In genomic region chrX:169981761-169982181, GRCm38 (mm10) we compare ENCODE assay signal across 8 mouse cellular contexts. TPM values are rescaled to one million over a fixed set of nuclear protein-coding genes. Genes with fewer than 3 reads are reported as not detected.
DNase-seq lines count a peak whose midpoint lies in the region; ATAC-seq and TF ChIP-seq lines count a peak whose summit lies in the region.
"Not testable (repeated sequence)": the region's sequence is repeated elsewhere in the genome, so short reads cannot be mapped to it uniquely, and the experiment has no call there.

No protein-coding gene starts in this region.

- H3K4me1 ChIP-seq in ES-Bruce4 (ENCODE audit: control insufficient read depth, insufficient read depth, low read length); brown adipose tissue, adult 24 weeks (ENCODE audit: control insufficient read depth, insufficient read depth, insufficient read length, low read length); forebrain, postnatal 0 days (ENCODE audit: insufficient read depth); liver, embryonic 11.5 days (replicated peaks; ENCODE audit: control insufficient read depth, insufficient read depth, low read length): not testable (repeated sequence)
- peaks cover 10% of the 10 kb centered on the region; the same call in 1 of the 2 replicates for H3K4me1 ChIP-seq in heart, embryonic 16.5 days (ENCODE audit: control insufficient read depth, insufficient read depth, low read length)

- 0 out of 2 replicates have a peak overlapping the region, but pooled peaks have one; percentile 2 for H3K27ac ChIP-seq in ES-Bruce4 (ENCODE audit: insufficient read depth, low read length)
- H3K27ac ChIP-seq in brown adipose tissue, adult 24 weeks (replicated peaks; ENCODE audit: low read depth, low read length), result peak overlapping the region; percentile 1; the same call in 1 of the 2 replicates
- not testable (repeated sequence) for H3K27ac ChIP-seq in forebrain, postnatal 0 days (ENCODE audit: low read depth, low read length); heart, embryonic 16.5 days (ENCODE audit: low read length); liver, embryonic 11.5 days (ENCODE audit: low read depth, low read length)

- H3K4me2 ChIP-seq in forebrain, postnatal 0 days (ENCODE audit: low read depth), result 0 out of 2 replicates have a peak overlapping the region, but pooled peaks have one; percentile 4
- not testable (repeated sequence) for H3K4me2 ChIP-seq in heart, embryonic 16.5 days (ENCODE audit: low read depth, low read length); liver, embryonic 11.5 days

- not testable (repeated sequence) for DNase-seq in forebrain, postnatal 0 days
- DNase-seq in kidney, postnatal 4 days, result peak; percentile 34 to 50
- peak; percentile 58 for DNase-seq in liver, embryonic 11.5 days (ENCODE audit: low spot score)
- peak; percentile 15 for DNase-seq in neural tube, embryonic 10.5 days (ENCODE audit: extremely low spot score, low spot score)
- DNase-seq in testis, postnatal 14 days (ENCODE audit: low spot score), result peak; percentile 65

- H3K36me3 ChIP-seq in ES-Bruce4 (ENCODE audit: control insufficient read depth, insufficient read depth, low read length, poor library complexity, severe bottlenecking), result peaks cover 82% of the 10 kb centered on the region
- H3K36me3 ChIP-seq in forebrain, postnatal 0 days (ENCODE audit: insufficient read depth), result not testable (repeated sequence)
- peaks cover 55% of the 10 kb centered on the region for H3K36me3 ChIP-seq in heart, embryonic 16.5 days (ENCODE audit: control insufficient read depth, insufficient read depth)
- peaks cover 57% of the 10 kb centered on the region for H3K36me3 ChIP-seq in liver, embryonic 11.5 days (ENCODE audit: control insufficient read depth, insufficient read depth, low read length)

- ATAC-seq in forebrain, postnatal 0 days; liver, embryonic 11.5 days (replicated peaks; ENCODE audit: low FRiP score): not testable (repeated sequence)
- ATAC-seq in heart, embryonic 16.5 days (replicated peaks; ENCODE audit: extremely low read depth, insufficient read depth, low FRiP score), result peak; percentile 15; the same call in 1 of the 2 replicates

- not testable (repeated sequence) for H3K4me3 ChIP-seq in ES-Bruce4 (ENCODE audit: low read depth, low read length); brown adipose tissue, adult 24 weeks (ENCODE audit: insufficient read depth, low read depth, low read length); forebrain, postnatal 0 days (ENCODE audit: low read depth, low read length); heart, embryonic 16.5 days (ENCODE audit: low read length); liver, embryonic 11.5 days (ENCODE audit: low read depth, low read length)

- TF ChIP-seq CTCF in ES-Bruce4 (IDR thresholded peaks at IDR 0.05; ENCODE audit: low read depth, low read length); forebrain, postnatal 0 days (IDR thresholded peaks at IDR 0.05; ENCODE audit: low read depth): not testable (repeated sequence)

- not testable (repeated sequence) for TF ChIP-seq EP300 in ES-Bruce4 (IDR thresholded peaks at IDR 0.05; ENCODE audit: insufficient read depth, low read depth, low read length)

- WGBS in forebrain, postnatal 0 days, result 51% methylated on average over 19 of the region's 19 CpGs
- 81% methylated on average over 19 of the region's 19 CpGs for WGBS in heart, embryonic 16.5 days
- WGBS in liver, embryonic 11.5 days, result 82% methylated on average over 19 of the region's 19 CpGs

- not testable (repeated sequence) for H3K9ac ChIP-seq in ES-Bruce4 (ENCODE audit: low read depth, poor library complexity, severe bottlenecking); forebrain, postnatal 0 days; heart, embryonic 16.5 days (ENCODE audit: low read length); liver, embryonic 11.5 days (ENCODE audit: low read depth, low read length)

- not testable (repeated sequence) for TF ChIP-seq POLR2A in ES-Bruce4 (IDR thresholded peaks at IDR 0.05; ENCODE audit: insufficient read depth, low read length)

- H3K9me3 ChIP-seq in ES-Bruce4 (replicated peaks; ENCODE audit: control insufficient read depth, insufficient read depth, low read length, poor library complexity, severe bottlenecking), result peaks cover 34% of the 10 kb centered on the region
- H3K9me3 ChIP-seq in forebrain, postnatal 0 days (ENCODE audit: low read length), result not testable (repeated sequence)
- H3K9me3 ChIP-seq in heart, embryonic 16.5 days (replicated peaks; ENCODE audit: control insufficient read depth, low read length), result peaks cover 40% of the 10 kb centered on the region
- peaks cover 56% of the 10 kb centered on the region for H3K9me3 ChIP-seq in liver, embryonic 11.5 days (ENCODE audit: control insufficient read depth, low read length)

- H3K27me3 ChIP-seq in ES-Bruce4 (ENCODE audit: control insufficient read depth, insufficient read depth, low read length, poor library complexity, severe bottlenecking); heart, embryonic 16.5 days (ENCODE audit: control insufficient read depth, insufficient read depth, low read length); liver, embryonic 11.5 days (replicated peaks; ENCODE audit: control insufficient read depth, insufficient read depth, low read length): not testable (repeated sequence)
- peaks cover 12% of the 10 kb centered on the region; the same call in 1 of the 2 replicates for H3K27me3 ChIP-seq in forebrain, postnatal 0 days (ENCODE audit: insufficient read depth, low read length)

RNA-seq across cellular contexts. Expression of gene Gm21887, which starts 27.7 kb away (rescaled TPM):
- polyA plus RNA-seq in ES-Bruce4 (2011; ENCODE audit: insufficient read depth, insufficient read length, low read depth, missing spikeins), result 1,061 and 1,174 TPM in 2 replicates
- polyA plus RNA-seq in brown adipose tissue, adult 24 weeks (2012; ENCODE audit: insufficient read depth, insufficient read length, missing spikeins), result 19.2 and 24.7 TPM in 2 replicates
- 12.1 and 39.7 TPM in 2 replicates for total RNA-seq in forebrain, postnatal 0 days (2014; rRNA removed)
- 156 and 231 TPM in 2 replicates for polyA plus RNA-seq in forebrain, postnatal 0 days (2015; fragmentation: Nextera tagmentation; extraction: Ambion mirVana)
- 84.5 and 136 TPM in 2 replicates for polyA plus RNA-seq in heart, embryonic 16.5 days (2015; fragmentation: Nextera tagmentation; extraction: Ambion mirVana)
- polyA plus RNA-seq in liver, embryonic 11.5 days (2014; fragmentation: Nextera tagmentation; extraction: Ambion mirVana), result 217 and 306 TPM in 2 replicates
